Mouse (Mus musculus): ENCODE measurements around the gene Tex261.

- TF ChIP-seq GATA1 (IDR thresholded peaks at IDR 0.05; ENCODE audit: low read length): no peak
- TF ChIP-seq TAL1 (IDR thresholded peaks at IDR 0.05; ENCODE audit: low read length): no peak
These were observed 3.4 kb upstream of the Tex261 start for GRCm38 (mm10) chr6:83779026-83779425.
